Mouse (Mus musculus) ES-E14 (cell line): Measurements from ENCODE around the gene Ppp4r3b.

Source experiments
- CHD2 ChIP-seq: IDR thresholded peaks from 2 replicates; pipeline ENCODE4 v1.6.1; 2014; ENCODE audit warnings: mild to moderate bottlenecking, low read depth, low read length, inconsistent platforms
- HCFC1 ChIP-seq: IDR thresholded peaks from 2 replicates; pipeline ENCODE4 v1.6.1; 2012; ENCODE audit warnings: low read length, inconsistent platforms, borderline replicate concordance; ENCODE audit not compliant: insufficient read depth
- MAFK ChIP-seq: IDR thresholded peaks from 2 replicates; pipeline ENCODE4 v1.6.1; 2014; ENCODE audit warnings: mild to moderate bottlenecking, low read depth, low read length, inconsistent platforms; ENCODE audit not compliant: insufficient read depth

DNA sequence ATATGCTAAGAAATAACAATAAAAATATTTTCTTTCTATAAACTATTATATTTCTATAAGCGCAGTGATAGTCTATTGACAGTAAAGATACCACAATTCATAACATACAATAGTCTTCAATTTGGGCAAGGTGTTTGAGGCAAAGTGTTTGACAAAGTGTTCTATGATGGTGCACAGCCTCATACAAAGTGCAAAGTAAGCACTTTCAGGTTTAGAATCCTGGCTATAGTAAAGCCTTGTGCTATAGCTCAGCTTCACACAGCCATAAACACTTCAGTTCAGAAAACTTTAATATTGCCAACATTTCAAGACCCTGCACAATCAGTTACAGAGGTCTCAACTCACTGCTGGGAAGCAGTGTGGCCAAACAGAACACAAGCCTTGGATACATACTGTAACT is 66.7 kb downstream of the Ppp4r3b start:
- TF ChIP-seq CHD2 (no peak), HCFC1 (no peak), MAFK (peak; percentile 57; the same call in 1 of the 2 replicates)
